Mouse (Mus musculus): Measurements from ENCODE around the gene Gm12355.

Gm12355 gene

DNA sequence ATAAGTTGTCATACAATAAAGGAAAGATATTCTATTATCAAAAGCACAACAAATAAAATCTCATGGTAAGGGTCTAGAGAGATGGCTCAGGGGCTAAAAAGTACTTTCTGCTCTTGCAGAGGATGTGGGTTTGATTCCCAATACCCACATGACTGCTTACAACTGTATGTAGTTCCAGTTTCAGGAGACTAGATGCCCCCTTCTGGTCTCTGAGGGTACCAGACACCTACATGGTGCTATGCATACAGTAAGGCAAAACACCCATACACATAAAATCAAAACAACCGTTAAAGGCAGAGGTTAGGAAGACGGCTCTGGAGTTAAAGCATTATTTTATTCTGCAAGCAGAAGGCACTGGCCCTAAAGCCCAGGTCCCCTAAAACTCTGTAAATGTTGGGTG, 21.5 kb downstream of the Gm12355 start:
- DNase-seq (ENCODE audit: low read depth, low spot score), result no peak

GRCm38 (mm10) chr11:98602090-98602690, 23.3 kb downstream of the Gm12355 start:
- DNase-seq (ENCODE audit: low read depth, low spot score), result peak; percentile 39

- no peak for DNase-seq (ENCODE audit: low read depth, low spot score)
These were observed 26.2 kb downstream of the Gm12355 start for GRCm38 (mm10) chr11:98599291-98599690.

DNA sequence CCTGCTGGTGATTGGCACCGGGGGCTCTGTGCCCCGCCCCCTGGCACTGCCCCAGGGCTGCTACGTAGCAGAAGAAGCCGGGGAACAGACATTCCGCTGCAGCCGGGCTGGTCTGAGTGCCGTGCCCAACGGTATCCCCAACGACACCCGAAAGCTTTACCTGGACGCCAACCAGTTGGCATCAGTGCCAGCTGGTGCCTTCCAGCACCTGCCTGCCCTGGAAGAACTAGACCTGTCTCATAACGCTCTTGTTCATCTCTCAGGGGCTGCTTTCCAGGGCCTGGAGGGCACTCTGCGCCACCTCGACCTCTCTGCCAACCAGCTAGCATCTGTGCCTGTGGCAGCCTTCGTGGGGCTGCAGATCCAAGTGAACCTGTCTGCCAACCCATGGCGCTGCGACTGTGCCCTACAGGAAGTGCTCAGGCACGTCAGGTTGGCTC, 26.6 kb downstream of the Gm12355 start:
- DNase-seq (ENCODE audit: low read depth, low spot score), result no peak

GRCm38 (mm10) chr11:98597991-98598390, 27.5 kb downstream of the Gm12355 start, which contains the start of gene Lrrc3c:
Gene Lrrc3c, plus strand, starts transcription at chr11:98598291.
- no peak for DNase-seq (ENCODE audit: low read depth, low spot score)

DNA sequence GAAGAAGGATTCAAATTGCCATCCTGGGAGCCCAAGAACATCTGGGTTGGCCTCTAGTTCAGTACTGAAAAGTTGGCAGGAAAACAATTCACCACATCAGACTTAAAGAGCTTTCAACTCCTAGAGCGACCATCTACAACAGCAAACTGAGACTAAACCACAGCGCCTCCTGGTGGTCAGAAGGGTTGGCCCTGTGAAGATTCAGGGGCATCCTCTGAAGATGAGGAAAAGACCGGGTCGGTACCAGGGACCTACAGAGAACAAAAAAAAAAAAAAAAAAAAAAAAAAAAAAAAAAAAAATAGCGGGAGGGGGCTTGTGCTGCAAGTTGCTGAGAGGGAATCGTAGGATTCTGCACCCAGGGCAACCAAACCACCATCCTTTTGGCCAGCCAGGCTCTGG, 28.1 kb downstream of the Gm12355 start:
- peak; percentile 65 for DNase-seq (ENCODE audit: low read depth, low spot score)

- no peak for DNase-seq (ENCODE audit: low read depth, low spot score)
These were observed 29.5 kb downstream of the Gm12355 start for GRCm38 (mm10) chr11:98595955-98596354.

- no peak for DNase-seq (ENCODE audit: low read depth, low spot score)
These were observed 30.0 kb downstream of the Gm12355 start for GRCm38 (mm10) chr11:98595473-98595872.

GRCm38 (mm10) chr11:98595021-98595420, 30.4 kb downstream of the Gm12355 start:
- no peak for DNase-seq (ENCODE audit: low read depth, low spot score)

DNA sequence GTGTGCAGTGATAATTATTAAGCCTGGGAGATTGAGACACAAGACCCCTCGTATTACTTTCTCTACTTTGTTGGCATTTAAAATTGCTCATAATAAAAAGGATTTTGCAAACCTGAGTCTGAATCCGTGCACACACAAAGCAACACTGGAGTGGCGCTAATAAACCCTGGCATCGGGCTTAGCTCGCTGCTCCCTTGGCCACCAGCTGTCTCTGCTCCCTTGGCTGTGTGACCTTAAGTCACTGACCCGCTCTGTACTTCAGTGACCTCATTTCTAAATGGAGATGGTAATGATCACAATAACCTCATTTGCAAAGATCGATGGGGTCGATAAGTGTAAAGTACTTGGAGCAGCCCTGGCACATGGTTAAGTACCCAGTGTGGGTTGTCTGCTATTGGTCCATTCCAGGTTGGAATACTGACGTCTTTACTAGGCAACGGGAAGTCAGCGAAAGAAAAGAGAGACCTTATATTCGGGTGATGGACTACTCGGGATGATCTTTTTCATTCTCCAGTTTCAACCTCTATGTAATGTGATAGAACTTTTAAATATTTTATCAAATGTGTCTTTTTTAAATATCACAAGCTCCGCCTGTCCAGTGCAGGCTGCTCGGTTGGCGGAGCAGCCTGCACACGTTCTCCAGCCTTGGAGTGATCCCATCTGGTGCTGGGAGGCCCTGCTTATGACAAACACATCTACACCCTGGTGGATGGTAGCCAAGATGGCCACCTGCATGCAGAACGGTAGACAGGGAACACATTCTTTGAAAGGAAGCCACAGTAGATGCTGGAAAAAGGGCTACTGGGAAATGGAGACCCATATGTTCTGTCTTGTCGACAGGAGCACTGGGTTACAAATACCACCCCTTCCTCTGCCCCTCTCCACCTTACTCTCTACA, 34.7 kb downstream of the Gm12355 start:
- no peak for DNase-seq (ENCODE audit: low read depth, low spot score)

- DNase-seq (ENCODE audit: low read depth, low spot score), result no peak
These were observed 36.2 kb downstream of the Gm12355 start for GRCm38 (mm10) chr11:98589306-98589705.

GRCm38 (mm10) chr11:98588833-98589281, 36.6 kb downstream of the Gm12355 start:
- DNase-seq (ENCODE audit: low read depth, low spot score), result no peak

GRCm38 (mm10) chr11:98587684-98588546, 37.5 kb downstream of the Gm12355 start:
- DNase-seq (ENCODE audit: low read depth, low spot score), result peak; percentile 56

DNA sequence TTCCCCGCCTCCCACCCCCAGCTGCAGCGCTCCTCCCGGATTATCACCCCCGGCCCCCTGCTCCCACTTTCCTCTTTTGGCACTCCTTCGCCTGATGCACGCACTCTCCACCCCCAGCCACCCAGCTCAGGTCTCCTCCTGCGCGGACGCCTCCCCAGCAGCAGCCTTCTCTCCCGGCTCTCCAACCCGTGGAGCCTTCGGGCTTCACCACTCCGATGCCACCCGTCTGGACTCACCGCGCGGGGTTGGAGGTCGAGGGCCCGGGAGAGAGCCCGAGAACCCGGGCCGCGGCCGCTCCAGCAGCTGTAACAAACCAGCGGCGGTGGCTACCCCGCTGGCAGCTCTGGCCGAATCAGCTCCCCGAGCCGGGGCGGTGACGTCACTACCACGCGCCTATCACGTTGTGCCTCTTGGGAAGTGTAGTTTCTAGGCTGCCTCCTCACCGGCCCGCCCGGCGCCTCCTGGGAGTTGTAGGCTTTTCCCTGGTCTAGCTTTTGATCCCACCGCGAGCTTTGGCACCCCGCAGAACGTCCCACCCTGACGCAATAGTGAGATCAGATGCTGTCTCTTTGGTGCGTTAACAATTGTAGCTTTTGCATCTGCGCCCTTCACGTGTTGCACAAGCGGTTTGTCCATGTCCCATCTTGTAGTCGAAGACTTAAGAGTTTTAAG, 38.4 kb downstream of the Gm12355 start, which contains the start of gene Ormdl3:
Ormdl3 (minus strand) TSS at position 477 of the 672 bp plus-strand sequence.
- DNase-seq (ENCODE audit: low read depth, low spot score), result peak; percentile 97

- DNase-seq (ENCODE audit: low read depth, low spot score), result no peak
These were observed 39.2 kb downstream of the Gm12355 start for GRCm38 (mm10) chr11:98586087-98586891.

GRCm38 (mm10) chr11:98584629-98585177, 40.8 kb downstream of the Gm12355 start:
- DNase-seq (ENCODE audit: low read depth, low spot score), result no peak

DNA sequence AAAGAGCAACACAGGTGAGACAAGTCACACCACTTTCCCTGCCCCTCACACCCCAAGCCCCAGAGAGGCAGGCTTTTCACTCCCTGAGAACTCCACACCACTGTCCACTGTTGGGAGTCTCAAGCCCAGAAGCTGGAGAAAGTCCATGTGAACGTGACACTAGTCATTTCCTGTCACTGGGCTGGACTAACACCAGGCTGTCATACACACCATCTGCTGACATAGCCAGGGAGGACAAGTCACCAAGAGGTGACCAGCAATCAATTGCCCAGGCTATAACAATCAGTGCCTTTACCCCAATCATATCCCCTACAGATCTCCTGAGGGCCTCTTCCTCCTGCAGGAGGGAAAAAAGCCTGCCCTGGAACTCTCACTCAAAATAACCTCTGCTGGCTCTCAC, 41.3 kb downstream of the Gm12355 start:
- no peak for DNase-seq (ENCODE audit: low read depth, low spot score)

- DNase-seq (ENCODE audit: low read depth, low spot score), result no peak
These were observed 41.9 kb downstream of the Gm12355 start for GRCm38 (mm10) chr11:98583571-98583970.

DNA sequence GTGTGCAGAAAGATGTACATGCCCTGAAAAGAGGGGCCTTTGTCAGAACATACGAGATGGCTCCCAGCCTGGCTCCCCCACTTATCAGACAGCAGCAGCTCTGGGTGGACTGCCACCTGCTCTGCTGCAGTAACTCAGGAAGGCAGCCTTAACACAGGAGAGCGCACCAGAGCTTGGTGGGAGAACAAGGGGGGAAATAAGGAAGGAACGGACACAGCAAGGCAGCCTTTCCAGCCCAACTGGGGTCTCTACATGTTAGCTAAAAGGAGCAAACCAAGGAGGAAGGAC, 42.3 kb downstream of the Gm12355 start:
- no peak for DNase-seq (ENCODE audit: low read depth, low spot score)

GRCm38 (mm10) chr11:98582551-98583264, 42.8 kb downstream of the Gm12355 start:
- DNase-seq (ENCODE audit: low read depth, low spot score), result no peak
